31 mouse cellular contexts compared by ENCODE assay signal in genomic region chr9:71727233-71727632, GRCm38 (mm10). TPM values are rescaled to one million over a fixed set of nuclear protein-coding genes. Genes with fewer than 3 reads are reported as not detected.
A peak's percentile ranks its signal among the peaks of the same experiment; 100 is the strongest.
DNase-seq lines count a peak whose midpoint lies in the region; ATAC-seq and TF ChIP-seq lines count a peak whose summit lies in the region.
"Had no signal": no experiment of that assay in that cellular context is flagged by ENCODE, and none has a peak within 500 bp of the region (broad histone marks: within the 10 kb centered on the region; RNA-seq: fewer than 3 reads in every experiment).

No protein-coding gene starts in this region.

- H3K9ac ChIP-seq in kidney, embryonic 16.5 days (replicated peaks; ENCODE audit: low read length), result no peak overlapping the region
- H3K9ac ChIP-seq: embryonic facial prominence, embryonic 13.5 days; forebrain, embryonic 12.5 days; forebrain, embryonic 15.5 days; heart, embryonic 12.5 days; heart, embryonic 15.5 days; hindbrain, embryonic 13.5 days had no signal

- TF ChIP-seq POLR2A in lung, adult 2 months (IDR thresholded peaks at IDR 0.05; ENCODE audit: borderline replicate concordance, extremely low read depth, low read depth, low read length), result no peak

- no peak overlapping the region for H3K4me2 ChIP-seq in kidney, embryonic 16.5 days (replicated peaks; ENCODE audit: low read depth, low read length)
- H3K4me2 ChIP-seq: embryonic facial prominence, embryonic 13.5 days; forebrain, embryonic 12.5 days; forebrain, embryonic 15.5 days; heart, embryonic 12.5 days; heart, embryonic 15.5 days; hindbrain, embryonic 13.5 days had no signal

- no peak overlapping the region for H3K4me3 ChIP-seq in kidney, embryonic 16.5 days (ENCODE audit: low read length)
- no peak overlapping the region for H3K4me3 ChIP-seq in lung, adult 2 months (replicated peaks; ENCODE audit: extremely low read depth, low read depth, low read length)
- no peak overlapping the region for H3K4me3 ChIP-seq in brown adipose tissue, adult 24 weeks (ENCODE audit: insufficient read depth, low read depth, low read length)
- H3K4me3 ChIP-seq: embryonic facial prominence, embryonic 10.5 days; embryonic facial prominence, embryonic 13.5 days; erythroblast, embryonic 14.5 days; forebrain, embryonic 12.5 days; forebrain, embryonic 15.5 days; heart, embryonic 12.5 days; heart, embryonic 15.5 days; hindbrain, embryonic 10.5 days; hindbrain, embryonic 13.5 days had no signal

- ATAC-seq in kidney, embryonic 16.5 days (ENCODE audit: low FRiP score, low TSS enrichment), result no peak
- ATAC-seq: forebrain, embryonic 15.5 days; hindbrain, embryonic 16.5 days had no signal

- DNase-seq in kidney, adult 11 months, result peak; percentile 28
- peak; percentile 34 to 39 for DNase-seq in lung, adult 18-20 months
- no peak for DNase-seq in lung, adult 2 months
- peak; percentile 46 for DNase-seq in lung, postnatal 36 days
- no peak for DNase-seq in lung, postnatal 4 days
- DNase-seq: adrenal gland, adult 2 months; adrenal gland, postnatal 14 days; B cell, adult 2 months; cerebellum, adult 11-12 months; cerebellum, adult 8-10 months; cerebellum, postnatal 10 days; cerebellum, postnatal 36 days; embryo, embryonic 11 days; gastrocnemius, postnatal 10 days; gastrocnemius, postnatal 36 days; heart, postnatal 10 days; heart, postnatal 36 days had no signal

- WGBS in kidney, embryonic 16.5 days, result 82% methylated on average over 4 of the region's 4 CpGs
- 54% methylated on average over 4 of the region's 4 CpGs for WGBS in lung, adult 2 months

- TF ChIP-seq CTCF in lung, adult 2 months (IDR thresholded peaks at IDR 0.05; ENCODE audit: insufficient read depth, low read length), result no peak

- H3K27ac ChIP-seq in kidney, embryonic 16.5 days (ENCODE audit: low read length), result no peak overlapping the region
- H3K27ac ChIP-seq in brown adipose tissue, adult 24 weeks (replicated peaks; ENCODE audit: low read depth, low read length), result peak overlapping the region; percentile 75
- H3K27ac ChIP-seq: embryonic facial prominence, embryonic 10.5 days; embryonic facial prominence, embryonic 13.5 days; forebrain, embryonic 12.5 days; forebrain, embryonic 15.5 days; heart, embryonic 15.5 days; hindbrain, embryonic 10.5 days; hindbrain, embryonic 13.5 days had no signal

- H3K4me1 ChIP-seq in kidney, embryonic 16.5 days (ENCODE audit: insufficient read depth, low read length), result no peaks in the 10 kb centered on the region
- H3K4me1 ChIP-seq in lung, adult 2 months (ENCODE audit: control insufficient read depth, insufficient read depth, low read length), result peaks cover 6% of the 10 kb centered on the region
- H3K4me1 ChIP-seq in brown adipose tissue, adult 24 weeks (ENCODE audit: control insufficient read depth, insufficient read depth, insufficient read length, low read length), result peaks cover 23% of the 10 kb centered on the region
- H3K4me1 ChIP-seq: hindbrain, embryonic 10.5 days had no signal

- H3K27me3 ChIP-seq in kidney, embryonic 16.5 days (ENCODE audit: insufficient read depth, low read length), result no peaks in the 10 kb centered on the region
- H3K27me3 ChIP-seq: CH12.LX; embryonic facial prominence, embryonic 13.5 days; forebrain, embryonic 15.5 days; heart, embryonic 12.5 days; heart, embryonic 15.5 days; hindbrain, embryonic 13.5 days had no signal

- H3K36me3 ChIP-seq in kidney, embryonic 16.5 days (ENCODE audit: insufficient read depth, low read length), result peaks cover 20% of the 10 kb centered on the region
- H3K36me3 ChIP-seq: forebrain, embryonic 12.5 days; forebrain, embryonic 15.5 days; hindbrain, embryonic 13.5 days had no signal

- H3K9me3 ChIP-seq in kidney, embryonic 16.5 days (ENCODE audit: low read length), result no peaks in the 10 kb centered on the region
- H3K9me3 ChIP-seq: embryonic facial prominence, embryonic 10.5 days; embryonic facial prominence, embryonic 13.5 days; forebrain, embryonic 12.5 days; forebrain, embryonic 15.5 days; G1E; heart, embryonic 12.5 days; heart, embryonic 15.5 days; hindbrain, embryonic 10.5 days; hindbrain, embryonic 13.5 days had no signal

RNA-seq across cellular contexts. Expression of gene Cgnl1, which starts 44.2 kb away (rescaled TPM):
- polyA plus RNA-seq in kidney, embryonic 16.5 days (2015; fragmentation: Nextera tagmentation; extraction: Ambion mirVana), result 30.9 and 33.2 TPM in 2 replicates
- polyA plus RNA-seq in lung, adult 2 months (2012; rRNA removed), result 19.3 and 32.9 TPM in 2 replicates
- polyA plus RNA-seq in brown adipose tissue, adult 24 weeks (2012; ENCODE audit: insufficient read depth, insufficient read length, missing spikeins), result 73.6 and 74.3 TPM in 2 replicates
- polyA plus RNA-seq: erythroblast, embryonic 14.5 days had no signal

Comparison
In these comparisons a context has a peak if more than half of its experiments do, and no peak if none do; other contexts are left out.
1. DNase-seq: peak in kidney, adult 11 months (single experiment), lung, adult 18-20 months (2 of 2) and lung, postnatal 36 days (single experiment); none in lung, adult 2 months (single experiment) and lung, postnatal 4 days (0 of 2).